Mouse (Mus musculus): ENCODE measurements around the gene Apc2. TPM values are rescaled to one million over a fixed set of nuclear protein-coding genes. Genes with fewer than 3 reads are reported as not detected.
A peak's percentile ranks its signal among the peaks of the same experiment; 100 is the strongest.
"Not testable (repeated sequence)": the region's sequence is repeated elsewhere in the genome, so short reads cannot be mapped to it uniquely, and the experiment has no call there.

The Apc2 gene
- total RNA-seq, 2 experiments from 2014 or later: 93.4 to 103 TPM

- DNase-seq (ENCODE audit: low spot score in 2 of 2): no peak
- intact Hi-C loops (cut with DNase I): no loop called here
Observed at GRCm38 (mm10) chr10:80330888-80331287, 35.1 kb downstream of the Apc2 start.

- intact Hi-C loops (cut with DNase I): no loop called here
Observed at GRCm38 (mm10) chr10:80331636-80332524, 36.1 kb downstream of the Apc2 start.

GRCm38 (mm10) chr10:80332525-80332989 lies 36.8 kb downstream of the Apc2 start:
- intact Hi-C loops (cut with DNase I): no loop called here
- DNase-seq (ENCODE audit: low spot score in 2 of 2): no peak

More at GRCm38 (mm10) chr10:80331636-80332524, 36.1 kb downstream of the Apc2 start:
- DNase-seq (ENCODE audit: low spot score in 2 of 2): no peak

GRCm38 (mm10) chr10:80336263-80336662 lies 40.5 kb downstream of the Apc2 start:
- no peak for DNase-seq (ENCODE audit: low spot score in 2 of 2)
- intact Hi-C loops (cut with DNase I): no loop called here

GRCm38 (mm10) chr10:80339941-80340750 lies 44.4 kb downstream of the Apc2 start:
- peak; percentile 81 to 85 for DNase-seq (ENCODE audit: low spot score in 2 of 2)
- intact Hi-C loops (cut with DNase I): loop anchor here (1.0 kb wide), 1 partner anchor 34 kb away; no protein-coding TSS in a partner anchor

- DNase-seq (ENCODE audit: low spot score in 2 of 2): no peak
- intact Hi-C loops (cut with DNase I): no loop called here
Observed at GRCm38 (mm10) chr10:80341026-80341425, 45.2 kb downstream of the Apc2 start.

- intact Hi-C loops (cut with DNase I): no loop called here
- no peak for DNase-seq (ENCODE audit: low spot score in 2 of 2)
Observed at GRCm38 (mm10) chr10:80341491-80342304, 45.9 kb downstream of the Apc2 start.

- DNase-seq (ENCODE audit: low spot score in 2 of 2): no peak
- intact Hi-C loops (cut with DNase I): no loop called here
Observed at GRCm38 (mm10) chr10:80342305-80342748, 46.5 kb downstream of the Apc2 start.

GRCm38 (mm10) chr10:80342749-80343424 lies 47.1 kb downstream of the Apc2 start:
- DNase-seq (ENCODE audit: low spot score in 2 of 2): peak in 1 of 2 experiments; percentile 54
- intact Hi-C loops (cut with DNase I): no loop called here

- intact Hi-C loops (cut with DNase I): no loop called here
- no peak for DNase-seq (ENCODE audit: low spot score in 2 of 2)
Observed at GRCm38 (mm10) chr10:80343425-80343895, 47.7 kb downstream of the Apc2 start.

- DNase-seq (ENCODE audit: low spot score in 2 of 2): peak in 1 of 2 experiments; percentile 46
- intact Hi-C loops (cut with DNase I): no loop called here
Observed at GRCm38 (mm10) chr10:80344131-80344661, 48.4 kb downstream of the Apc2 start.

- intact Hi-C loops (cut with DNase I): no loop called here
- DNase-seq (ENCODE audit: low spot score in 2 of 2): no peak
Observed at GRCm38 (mm10) chr10:80345122-80345521, 49.3 kb downstream of the Apc2 start.

GRCm38 (mm10) chr10:80345929-80346328 lies 50.2 kb downstream of the Apc2 start:
- intact Hi-C loops (cut with DNase I): not testable (repeated sequence)

GRCm38 (mm10) chr10:80347514-80347967 lies 51.8 kb downstream of the Apc2 start:
- intact Hi-C loops (cut with DNase I): no loop called here
- DNase-seq (ENCODE audit: low spot score in 2 of 2): no peak

More at GRCm38 (mm10) chr10:80345929-80346328, 50.2 kb downstream of the Apc2 start:
- not testable (repeated sequence) for DNase-seq (ENCODE audit: low spot score in 2 of 2)

- intact Hi-C loops (cut with DNase I): loop anchor here (2.0 kb wide), 1 partner anchor 54 kb away; the partner anchor contains the start of gene Apc2
- DNase-seq (ENCODE audit: low spot score in 2 of 2): no peak
Observed at GRCm38 (mm10) chr10:80348244-80348781, 52.5 kb downstream of the Apc2 start, which contains the start of gene Adamtsl5. TSS of gene Adamtsl5 (minus strand) at chr10:80348412.

- intact Hi-C loops (cut with DNase I): loop anchor here (2.0 kb wide), 1 partner anchor 54 kb away; the partner anchor contains the start of gene Apc2
- DNase-seq (ENCODE audit: low spot score in 2 of 2): no peak
Observed at GRCm38 (mm10) chr10:80348981-80349380, 53.2 kb downstream of the Apc2 start.

GRCm38 (mm10) chr10:80350292-80350691 lies 54.5 kb downstream of the Apc2 start:
- intact Hi-C loops (cut with DNase I): loop anchor here (2.0 kb wide), 1 partner anchor 25 kb away; no protein-coding TSS in a partner anchor
- DNase-seq (ENCODE audit: low spot score in 2 of 2): peak; percentile 78 to 82

- intact Hi-C loops (cut with DNase I): loop anchor here (2.0 kb wide), 1 partner anchor 23 kb away; no protein-coding TSS in a partner anchor
Observed at GRCm38 (mm10) chr10:80351896-80352295, 56.1 kb downstream of the Apc2 start.

More at GRCm38 (mm10) chr10:80351896-80352295, 56.1 kb downstream of the Apc2 start:
- no peak for DNase-seq (ENCODE audit: low spot score in 2 of 2)

Data from left cerebral cortex, postnatal 25 days (tissue).